Mouse (Mus musculus) kidney, postnatal 0 days (tissue): ENCODE data around the gene Abhd2. TPM values are rescaled to one million over a fixed set of nuclear protein-coding genes. Genes with fewer than 3 reads are reported as not detected.

Source experiments
- ATAC-seq: fragments of 200-750 bp; cut with Nextera tagmentation; replicated peaks from 2 replicates; pipeline ENCODE4 v1.8.0; 2017; ENCODE audit warnings: low read depth, moderate number of reproducible peaks, moderate TSS enrichment, moderate library complexity; ENCODE audit not compliant: low FRiP score
- DNase-seq: peaks from one replicate; pipeline ENCODE4 v3.0.0-alpha.2; 2016; ENCODE audit warnings: low spot score
- H3K27ac ChIP-seq: fragments of 300-500 bp; sonication (generic); 2 replicates; pipeline ENCODE4 v1.5.1; 2014; ENCODE audit warnings: mild to moderate bottlenecking
- H3K27me3 ChIP-seq: fragments of 300-500 bp; sonication (generic); 2 replicates; pipeline ENCODE4 v1.6.1; 2014; ENCODE audit warnings: low read length, mixed read lengths; ENCODE audit not compliant: insufficient read depth
- H3K36me3 ChIP-seq: fragments of 300-500 bp; sonication (generic); 2 replicates; pipeline ENCODE4 v1.6.1; 2014; ENCODE audit warnings: low read length, mixed read lengths; ENCODE audit not compliant: insufficient read depth
- H3K4me1 ChIP-seq: fragments of 300-500 bp; sonication (generic); replicated peaks from 2 replicates; pipeline ENCODE4 v1.6.1; 2014; ENCODE audit warnings: antibody characterized with exemption, low read length, mixed read lengths; ENCODE audit not compliant: insufficient read depth
- H3K4me2 ChIP-seq: fragments of 300-500 bp; sonication (generic); 2 replicates; pipeline ENCODE4 v1.6.1; 2014; ENCODE audit warnings: mild to moderate bottlenecking, low read length, moderate library complexity, mixed read lengths
- H3K4me3 ChIP-seq: fragments of 300-500 bp; sonication (generic); replicated peaks from 2 replicates; pipeline ENCODE4 v1.5.1; 2014; ENCODE audit warnings: low read depth, low read length
- H3K9ac ChIP-seq: fragments of 300-500 bp; sonication (generic); 2 replicates; pipeline ENCODE4 v1.6.1; 2014; ENCODE audit warnings: low read depth, low read length
- H3K9me3 ChIP-seq: fragments of 300-500 bp; sonication (generic); replicated peaks from 2 replicates; pipeline ENCODE4 v1.6.1; 2016; ENCODE audit warnings: low read length, inconsistent platforms, mixed read lengths
- CTCF ChIP-seq: IDR thresholded peaks from 2 replicates; pipeline ENCODE4 v1.5.1; 2016; ENCODE audit warnings: antibody characterized with exemption, low read depth, mild to moderate bottlenecking, moderate library complexity
- WGBS: fragments of 180-500 bp; shearing (Covaris S2); extraction: QIAGEN DNeasy Blood & Tissue Kit; methylation state at CpG from one replicate; pipeline ENCODE4 v1.1.7; 2014; 5-methylcytosine and 5-hydroxymethylcytosine counted together
- polyA plus RNA-seq: library from polyadenylated mRNA; unstranded; fragments of >200 nt; fragmentation: Nextera tagmentation; extraction: Ambion mirVana; gene quantifications from 2 replicates; pipeline ENCODE4 v1.2.1, GENCODE M21; 2015

Abhd2 gene
- polyA plus RNA-seq, 1 experiment from 2014 or later: 17.6 TPM

DNA sequence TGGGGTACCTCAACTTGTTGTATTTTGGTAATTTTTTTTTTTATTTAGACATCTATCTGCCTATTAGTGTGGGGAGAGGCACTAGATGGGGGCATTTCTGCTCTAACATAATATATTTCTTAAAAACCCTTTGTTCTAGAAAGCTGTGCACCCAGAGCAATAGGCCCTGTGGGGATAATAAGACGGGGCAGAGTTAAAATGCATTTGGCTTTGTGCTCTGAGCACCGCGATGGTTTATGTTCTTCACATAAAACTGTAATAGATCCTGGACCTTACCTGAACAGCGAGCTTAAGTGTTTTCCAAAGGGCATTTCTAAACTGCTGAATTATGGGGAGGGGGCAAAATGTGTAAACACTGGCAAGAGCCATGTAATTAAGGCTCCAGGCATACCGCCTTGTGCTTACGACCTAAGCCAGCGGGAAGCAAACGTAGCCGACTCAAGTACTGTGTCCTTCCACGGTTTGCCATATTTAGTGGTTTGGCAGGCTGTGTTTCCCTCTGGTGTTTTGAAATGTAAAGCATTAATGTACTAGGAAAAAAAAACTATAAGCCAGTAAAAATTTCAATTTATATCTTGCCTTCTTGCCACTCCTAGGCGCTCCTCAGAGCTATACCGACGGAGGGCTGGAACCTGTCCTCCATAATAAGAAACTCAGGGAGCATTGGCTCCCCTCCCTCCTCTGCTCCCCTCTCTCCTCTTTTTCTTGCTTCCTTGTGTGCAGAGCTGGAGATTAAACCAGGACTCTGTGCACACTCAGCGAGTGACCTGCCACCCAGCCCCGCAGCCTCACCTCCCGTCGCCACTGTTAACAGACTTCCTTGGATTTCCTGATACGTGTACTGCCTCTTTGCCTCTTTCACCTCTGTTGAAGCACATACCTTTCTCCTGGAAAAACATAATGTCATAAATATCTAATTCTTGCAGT, 141.7 kb downstream of the Abhd2 start:
- 59% methylated on average over 18 of the region's 18 CpGs for WGBS
- Histone ChIP-seq H3K9ac (no peak overlapping the region), H3K4me3 (no peak overlapping the region), H3K4me1 (no peaks in the 10 kb centered on the region), H3K9me3 (no peaks in the 10 kb centered on the region), H3K27me3 (no peaks in the 10 kb centered on the region), H3K27ac (no peak overlapping the region), H3K36me3 (no peaks in the 10 kb centered on the region), H3K4me2 (no peak overlapping the region)
- no peak for TF ChIP-seq CTCF
- ATAC-seq (no peak), DNase-seq (no peak)

Other genes with a start within 250 kb of the Abhd2 start
- gene Acan, start 219.7 kb upstream of the Abhd2 start, polyA plus RNA-seq: 0.22 and 0.37 TPM in 2 replicates
- gene Hapln3, start 142.2 kb upstream of the Abhd2 start, polyA plus RNA-seq: 2.6 and 3.6 TPM in 2 replicates
- 269 and 299 TPM in 2 replicates for gene Mfge8, start 124.1 kb upstream of the Abhd2 start, polyA plus RNA-seq
- 0.32 and 0.38 TPM in 2 replicates for gene Rlbp1, start 113.8 kb downstream of the Abhd2 start, polyA plus RNA-seq
- gene Fanci, start 118.7 kb downstream of the Abhd2 start, polyA plus RNA-seq: 3.1 and 4.2 TPM in 2 replicates
- 22.6 and 22.8 TPM in 2 replicates for gene Polg, start 193.2 kb downstream of the Abhd2 start, polyA plus RNA-seq